Mouse (Mus musculus) left cerebral cortex, adult 9 months (tissue): Measurements from ENCODE around the gene Bcl7a.

Experiments used
- DNase-seq, 2 experiments: peaks; one replicate each; pipeline ENCODE4 v3.0.0; 2022; ENCODE audit warnings: low spot score in 2 of 2

Bcl7a gene

GRCm38 (mm10) chr5:123327686-123328085, 15.9 kb upstream of the Bcl7a start:
- DNase-seq = no peak

GRCm38 (mm10) chr5:123333566-123333965, 10.1 kb upstream of the Bcl7a start:
- no peak for DNase-seq

DNA sequence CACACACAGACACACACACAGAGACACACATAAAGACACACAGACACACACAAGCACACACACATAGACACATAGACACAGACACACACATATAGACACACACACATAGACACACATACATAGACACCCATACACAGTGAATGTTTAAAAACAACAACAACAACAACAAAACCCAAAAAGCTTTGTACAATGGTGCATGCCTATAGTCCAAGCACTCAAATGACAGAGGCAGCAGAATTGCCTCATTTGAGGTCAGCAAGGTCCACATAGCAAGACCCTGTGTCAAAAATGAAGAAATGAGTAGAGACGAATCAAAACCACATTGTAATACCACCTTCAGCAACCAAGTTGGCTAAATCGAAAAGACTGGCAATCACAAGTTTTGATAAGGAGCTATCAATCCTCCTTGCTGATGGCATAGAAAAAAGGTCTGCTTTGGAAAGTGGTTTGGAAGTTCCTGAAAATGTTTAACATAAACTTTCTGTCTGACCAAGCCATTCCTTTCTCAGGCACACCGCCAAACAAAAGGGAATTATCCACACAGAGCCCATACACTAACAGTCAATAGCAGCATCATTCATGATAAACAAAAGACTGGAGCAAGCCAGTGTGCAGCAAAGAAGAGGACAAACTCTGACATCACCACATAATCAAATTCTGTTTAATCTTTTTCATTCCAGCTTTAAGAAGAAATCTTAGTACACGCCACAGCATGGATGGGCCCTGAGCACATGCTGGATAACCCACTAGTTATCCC, 7.3 kb upstream of the Bcl7a start:
- DNase-seq = no peak

- peak in 1 of 2 experiments; percentile 50 for DNase-seq
Observed at GRCm38 (mm10) chr5:123338463-123338862, 5.2 kb upstream of the Bcl7a start.

- DNase-seq = no peak
Observed at GRCm38 (mm10) chr5:123344628-123344962, 961 bp downstream of the Bcl7a start.

- peak in 1 of 2 experiments; percentile 58 for DNase-seq
Observed at GRCm38 (mm10) chr5:123344963-123345852, 1.6 kb downstream of the Bcl7a start.

GRCm38 (mm10) chr5:123345853-123346654, 2.4 kb downstream of the Bcl7a start:
- DNase-seq = peak in 1 of 2 experiments; percentile 62

GRCm38 (mm10) chr5:123346701-123347270, 3.2 kb downstream of the Bcl7a start:
- no peak for DNase-seq

- DNase-seq = no peak
Observed at GRCm38 (mm10) chr5:123347985-123348384, 4.4 kb downstream of the Bcl7a start.

DNA sequence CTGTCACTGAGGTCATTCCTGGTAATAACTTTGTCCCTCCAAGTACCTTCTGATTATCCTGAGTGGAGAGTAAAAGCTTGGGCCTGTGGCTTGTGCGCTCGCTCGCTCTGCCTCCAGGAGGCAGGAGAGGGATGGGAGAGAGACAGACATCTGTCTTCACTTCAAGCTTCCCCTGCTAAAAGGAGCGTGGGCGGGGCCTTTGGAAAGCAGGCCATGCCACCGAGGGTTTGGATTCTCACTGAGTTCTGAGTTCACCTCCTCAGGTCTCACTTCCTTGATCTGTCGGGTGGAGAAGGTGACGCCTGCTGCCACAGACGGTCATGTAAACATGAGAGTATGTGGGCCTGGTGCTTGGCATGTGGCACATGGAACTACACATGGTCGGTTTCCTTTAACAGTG, 6.8 kb downstream of the Bcl7a start:
- no peak for DNase-seq

GRCm38 (mm10) chr5:123355918-123356317, 12.3 kb downstream of the Bcl7a start:
- no peak for DNase-seq

GRCm38 (mm10) chr5:123357253-123357652, 13.6 kb downstream of the Bcl7a start:
- DNase-seq = no peak

DNA sequence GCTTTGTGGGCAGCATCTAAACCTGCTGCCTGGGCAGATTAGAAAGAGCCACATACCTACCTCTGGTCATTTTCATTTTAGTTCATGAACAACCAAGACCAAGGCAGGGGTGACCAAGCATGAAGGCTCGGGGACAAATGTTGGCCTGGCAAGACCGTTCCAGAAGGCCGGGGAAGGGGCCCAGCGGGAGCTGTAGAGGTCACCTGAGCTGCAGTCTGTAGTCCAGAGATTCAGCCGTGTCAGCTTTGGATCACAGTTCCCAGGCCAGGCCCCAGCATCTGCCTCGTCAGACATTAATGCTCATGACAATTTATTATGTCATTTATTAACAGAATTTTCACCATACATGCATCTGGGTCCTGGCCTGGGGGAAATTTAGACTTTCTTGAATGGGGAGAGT, 15.8 kb downstream of the Bcl7a start:
- DNase-seq = no peak

- DNase-seq = no peak
Observed at GRCm38 (mm10) chr5:123362911-123363310, 19.3 kb downstream of the Bcl7a start.

GRCm38 (mm10) chr5:123364302-123364971, 20.8 kb downstream of the Bcl7a start:
- no peak for DNase-seq

- peak in 1 of 2 experiments; percentile 48 for DNase-seq
Observed at GRCm38 (mm10) chr5:123368869-123369488, 25.3 kb downstream of the Bcl7a start.

GRCm38 (mm10) chr5:123370049-123370448, 26.4 kb downstream of the Bcl7a start:
- no peak for DNase-seq

DNA sequence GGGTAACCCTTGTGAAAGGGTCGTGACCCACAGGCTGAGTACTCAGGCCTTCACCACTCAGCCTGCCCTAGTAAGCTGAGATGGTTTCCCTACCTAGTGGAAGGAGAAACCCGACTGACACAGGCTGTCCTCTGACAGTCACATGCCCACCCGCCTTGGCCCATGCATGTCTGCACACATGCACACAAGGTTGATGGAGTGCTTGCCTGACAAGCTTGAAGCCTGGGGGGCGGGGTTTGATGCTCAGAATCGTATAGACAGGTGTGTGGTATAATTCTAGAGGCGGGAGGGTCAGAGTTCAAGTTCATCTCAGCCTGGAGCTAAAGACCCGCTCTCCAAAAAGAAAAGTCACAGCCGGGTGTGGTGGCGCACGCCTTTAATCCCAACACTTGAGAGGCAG, 31.6 kb downstream of the Bcl7a start:
- DNase-seq = no peak

DNA sequence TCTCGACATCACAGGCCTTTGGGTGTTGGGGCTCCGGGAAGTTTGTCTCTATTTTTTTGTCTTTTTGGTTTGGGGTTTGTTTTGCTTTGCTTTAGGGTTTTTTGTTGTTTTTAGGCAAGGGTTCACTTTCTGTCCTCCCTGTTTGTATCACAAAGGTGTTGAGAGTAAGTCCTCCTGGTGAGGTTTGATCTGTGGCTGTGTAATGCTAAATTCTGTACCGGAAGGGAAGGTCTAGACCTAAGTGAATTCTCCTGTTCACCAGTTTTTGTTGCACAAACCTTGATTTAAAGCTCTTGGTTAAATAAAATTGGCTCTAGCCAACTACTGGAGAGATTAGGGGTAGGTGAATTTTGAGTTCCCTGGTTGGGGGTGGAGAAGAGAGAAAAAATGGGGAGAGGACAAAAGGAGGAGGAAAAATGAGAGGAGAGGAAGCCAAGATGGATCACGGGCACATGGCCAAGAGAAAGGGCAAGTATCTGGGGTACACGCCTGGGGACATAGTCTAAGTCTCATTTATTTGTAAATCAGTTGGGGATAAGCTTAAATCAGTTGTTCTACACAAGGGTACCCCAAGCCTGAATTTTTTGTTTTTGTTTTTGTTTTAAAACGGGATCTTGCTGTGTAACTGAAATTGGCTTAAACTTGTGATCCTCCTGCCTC, 32.3 kb downstream of the Bcl7a start:
- no peak for DNase-seq

DNA sequence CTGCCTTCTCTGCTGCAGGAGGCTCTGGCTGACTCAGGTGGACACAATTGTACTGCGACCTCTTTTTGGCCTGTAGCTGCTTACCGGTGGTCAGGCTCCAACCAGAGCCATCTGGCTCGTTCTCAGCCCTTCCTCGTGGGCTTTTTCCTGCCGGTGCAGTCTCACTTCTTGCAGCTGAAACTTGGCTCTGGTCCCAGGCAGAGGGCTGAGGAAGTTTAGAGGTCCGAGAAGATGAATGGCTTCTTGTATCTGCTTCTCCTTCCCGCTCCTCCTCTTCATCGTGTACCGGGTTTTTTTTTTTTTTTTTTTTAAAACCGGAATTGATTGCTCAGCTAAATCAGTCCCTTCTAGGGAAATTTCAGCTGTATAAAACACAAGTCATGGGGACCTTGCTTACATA, 32.9 kb downstream of the Bcl7a start:
- peak in 1 of 2 experiments; percentile 62 for DNase-seq
